Mouse (Mus musculus): Measurements from ENCODE around the gene Adamtsl2. TPM values are rescaled to one million over a fixed set of nuclear protein-coding genes. Genes with fewer than 3 reads are reported as not detected.

The Adamtsl2 gene
- polyA plus RNA-seq, 1 experiment, result 3.1 TPM

- TF ChIP-seq POLR2A (IDR thresholded peaks at IDR 0.05; ENCODE audit: control insufficient read depth, low read depth, low read length) (no peak), CTCF (IDR thresholded peaks at IDR 0.05; ENCODE audit: control insufficient read depth, insufficient read depth, insufficient replicate concordance, low read depth, low read length) (no peak)
- no peak overlapping the region for H3K27ac ChIP-seq (ENCODE audit: control insufficient read depth, insufficient read depth, low read depth, low read length)
- H3K36me3 ChIP-seq (ENCODE audit: control insufficient read depth, insufficient read depth, low read length), result no peaks in the 10 kb centered on the region
- no peak overlapping the region for H3K4me3 ChIP-seq (ENCODE audit: control insufficient read depth, low read depth, low read length)
- H3K27me3 ChIP-seq (ENCODE audit: control insufficient read depth, insufficient read depth, low read length), result no peaks in the 10 kb centered on the region
- peaks cover 6% of the 10 kb centered on the region for H3K4me1 ChIP-seq (ENCODE audit: control insufficient read depth, insufficient read depth, low read length)
These were observed 59.2 kb downstream of the Adamtsl2 start for GRCm38 (mm10) chr2:27138356-27138755.

- H3K4me3 ChIP-seq (ENCODE audit: control insufficient read depth, low read depth, low read length), result no peak within 1 kb of the TSS; the same call in 1 of the 2 replicates
- H3K27ac ChIP-seq (ENCODE audit: control insufficient read depth, insufficient read depth, low read depth, low read length), result no peak within 1 kb of the TSS
- peaks cover 6% of the 10 kb centered on the region for H3K4me1 ChIP-seq (ENCODE audit: control insufficient read depth, insufficient read depth, low read length)
- H3K27me3 ChIP-seq (ENCODE audit: control insufficient read depth, insufficient read depth, low read length), result no peaks in the 10 kb centered on the region
- TF ChIP-seq POLR2A (IDR thresholded peaks at IDR 0.05; ENCODE audit: control insufficient read depth, low read depth, low read length) (no peak), CTCF (IDR thresholded peaks at IDR 0.05; ENCODE audit: control insufficient read depth, insufficient read depth, insufficient replicate concordance, low read depth, low read length) (no peak)
- H3K36me3 ChIP-seq (ENCODE audit: control insufficient read depth, insufficient read depth, low read length), result no peaks in the 10 kb centered on the region
These were observed 62.9 kb downstream of the Adamtsl2 start, which contains the start of gene Fam163b for GRCm38 (mm10) chr2:27141950-27142693. TSS of gene Fam163b (minus strand) at chr2:27142491.

- H3K27me3 ChIP-seq (ENCODE audit: control insufficient read depth, insufficient read depth, low read length), result no peaks in the 10 kb centered on the region
- no peak overlapping the region for H3K27ac ChIP-seq (ENCODE audit: control insufficient read depth, insufficient read depth, low read depth, low read length)
- H3K36me3 ChIP-seq (ENCODE audit: control insufficient read depth, insufficient read depth, low read length), result no peaks in the 10 kb centered on the region
- TF ChIP-seq CTCF (IDR thresholded peaks at IDR 0.05; ENCODE audit: control insufficient read depth, insufficient read depth, insufficient replicate concordance, low read depth, low read length) (no peak), POLR2A (IDR thresholded peaks at IDR 0.05; ENCODE audit: control insufficient read depth, low read depth, low read length) (no peak)
- no peak overlapping the region for H3K4me3 ChIP-seq (ENCODE audit: control insufficient read depth, low read depth, low read length)
- peaks cover 6% of the 10 kb centered on the region for H3K4me1 ChIP-seq (ENCODE audit: control insufficient read depth, insufficient read depth, low read length)
These were observed 65.8 kb downstream of the Adamtsl2 start for GRCm38 (mm10) chr2:27144957-27145356.

GRCm38 (mm10) chr2:27146840-27147239 is 67.7 kb downstream of the Adamtsl2 start:
- H3K27ac ChIP-seq (ENCODE audit: control insufficient read depth, insufficient read depth, low read depth, low read length), result no peak overlapping the region
- no peak overlapping the region for H3K4me3 ChIP-seq (ENCODE audit: control insufficient read depth, low read depth, low read length)
- peaks cover 6% of the 10 kb centered on the region for H3K4me1 ChIP-seq (ENCODE audit: control insufficient read depth, insufficient read depth, low read length)
- no peaks in the 10 kb centered on the region for H3K27me3 ChIP-seq (ENCODE audit: control insufficient read depth, insufficient read depth, low read length)
- no peaks in the 10 kb centered on the region for H3K36me3 ChIP-seq (ENCODE audit: control insufficient read depth, insufficient read depth, low read length)
- TF ChIP-seq POLR2A (IDR thresholded peaks at IDR 0.05; ENCODE audit: control insufficient read depth, low read depth, low read length), result no peak
- no peak for TF ChIP-seq CTCF (IDR thresholded peaks at IDR 0.05; ENCODE audit: control insufficient read depth, insufficient read depth, insufficient replicate concordance, low read depth, low read length)

- H3K4me1 ChIP-seq (ENCODE audit: control insufficient read depth, insufficient read depth, low read length), result no peaks in the 10 kb centered on the region
- H3K36me3 ChIP-seq (ENCODE audit: control insufficient read depth, insufficient read depth, low read length), result no peaks in the 10 kb centered on the region
- no peak overlapping the region for H3K27ac ChIP-seq (ENCODE audit: control insufficient read depth, insufficient read depth, low read depth, low read length)
- no peak for TF ChIP-seq POLR2A (IDR thresholded peaks at IDR 0.05; ENCODE audit: control insufficient read depth, low read depth, low read length)
- TF ChIP-seq CTCF (IDR thresholded peaks at IDR 0.05; ENCODE audit: control insufficient read depth, insufficient read depth, insufficient replicate concordance, low read depth, low read length), result no peak
- no peaks in the 10 kb centered on the region for H3K27me3 ChIP-seq (ENCODE audit: control insufficient read depth, insufficient read depth, low read length)
- H3K4me3 ChIP-seq (ENCODE audit: control insufficient read depth, low read depth, low read length), result no peak overlapping the region
These were observed 70.3 kb downstream of the Adamtsl2 start for GRCm38 (mm10) chr2:27149457-27149856.

GRCm38 (mm10) chr2:27154466-27155185 is 75.4 kb downstream of the Adamtsl2 start:
- TF ChIP-seq CTCF (IDR thresholded peaks at IDR 0.05; ENCODE audit: control insufficient read depth, insufficient read depth, insufficient replicate concordance, low read depth, low read length) (no peak), POLR2A (IDR thresholded peaks at IDR 0.05; ENCODE audit: control insufficient read depth, low read depth, low read length) (no peak)
- H3K27me3 ChIP-seq (ENCODE audit: control insufficient read depth, insufficient read depth, low read length), result no peaks in the 10 kb centered on the region

GRCm38 (mm10) chr2:27156596-27156995 is 77.4 kb downstream of the Adamtsl2 start:
- Histone ChIP-seq H3K4me3 (ENCODE audit: control insufficient read depth, low read depth, low read length) (no peak overlapping the region), H3K4me1 (ENCODE audit: control insufficient read depth, insufficient read depth, low read length) (no peaks in the 10 kb centered on the region)
- TF ChIP-seq CTCF (IDR thresholded peaks at IDR 0.05; ENCODE audit: control insufficient read depth, insufficient read depth, insufficient replicate concordance, low read depth, low read length) (no peak), POLR2A (IDR thresholded peaks at IDR 0.05; ENCODE audit: control insufficient read depth, low read depth, low read length) (no peak)

More at GRCm38 (mm10) chr2:27154466-27155185, 75.4 kb downstream of the Adamtsl2 start:
- no peak overlapping the region for H3K4me3 ChIP-seq (ENCODE audit: control insufficient read depth, low read depth, low read length)
- no peak overlapping the region for H3K27ac ChIP-seq (ENCODE audit: control insufficient read depth, insufficient read depth, low read depth, low read length)
- no peaks in the 10 kb centered on the region for H3K36me3 ChIP-seq (ENCODE audit: control insufficient read depth, insufficient read depth, low read length)
- no peaks in the 10 kb centered on the region for H3K4me1 ChIP-seq (ENCODE audit: control insufficient read depth, insufficient read depth, low read length)

More at GRCm38 (mm10) chr2:27156596-27156995, 77.4 kb downstream of the Adamtsl2 start:
- H3K27ac ChIP-seq (ENCODE audit: control insufficient read depth, insufficient read depth, low read depth, low read length), result no peak overlapping the region
- H3K36me3 ChIP-seq (ENCODE audit: control insufficient read depth, insufficient read depth, low read length), result no peaks in the 10 kb centered on the region
- H3K27me3 ChIP-seq (ENCODE audit: control insufficient read depth, insufficient read depth, low read length), result no peaks in the 10 kb centered on the region

Other genes with a start within 250 kb of the Adamtsl2 start
- gene Abo, start 214.4 kb upstream of the Adamtsl2 start, polyA plus RNA-seq (2012; rRNA removed), result 2.1 and 2.9 TPM in 2 replicates
- 4.5 and 5.8 TPM in 2 replicates for gene Surf6, start 176.5 kb upstream of the Adamtsl2 start, polyA plus RNA-seq (2012; rRNA removed)
- gene Med22, start 168.7 kb upstream of the Adamtsl2 start, polyA plus RNA-seq (2012; rRNA removed), result 30.3 and 34.4 TPM in 2 replicates
- gene Rpl7a, start 168.6 kb upstream of the Adamtsl2 start, polyA plus RNA-seq (2012; rRNA removed), result 229 and 302 TPM in 2 replicates
- gene Surf2, start 163.0 kb upstream of the Adamtsl2 start, polyA plus RNA-seq (2012; rRNA removed), result 9.0 and 9.9 TPM in 2 replicates
- gene Surf1, start 162.8 kb upstream of the Adamtsl2 start, polyA plus RNA-seq (2012; rRNA removed), result 23.2 and 26.3 TPM in 2 replicates
- gene Surf4, start 145.5 kb upstream of the Adamtsl2 start, polyA plus RNA-seq (2012; rRNA removed), result 172 and 189 TPM in 2 replicates
- gene Stkld1, start 145.3 kb upstream of the Adamtsl2 start, polyA plus RNA-seq (2012; rRNA removed), result 131 and 138 TPM in 2 replicates
- gene Rexo4, start 115.0 kb upstream of the Adamtsl2 start, polyA plus RNA-seq (2012; rRNA removed), result 11.3 and 11.8 TPM in 2 replicates
- gene Adamts13, start 106.0 kb upstream of the Adamtsl2 start, polyA plus RNA-seq (2012; rRNA removed), result 0.02 and 0.04 TPM in 2 replicates
- gene Cacfd1, start 69.5 kb upstream of the Adamtsl2 start, polyA plus RNA-seq (2012; rRNA removed), result 21.4 and 26.5 TPM in 2 replicates
- 0.25 and 0.32 TPM in 2 replicates for gene Slc2a6, start 51.4 kb upstream of the Adamtsl2 start, polyA plus RNA-seq (2012; rRNA removed)
- gene Mymk, start 7.2 kb upstream of the Adamtsl2 start, polyA plus RNA-seq (2012; rRNA removed), result not detected in 2 replicates
- 0.54 and 0.66 TPM in 2 replicates for gene Fam163b, start 63.1 kb downstream of the Adamtsl2 start, polyA plus RNA-seq (2012; rRNA removed)
- gene Dbh, start 85.9 kb downstream of the Adamtsl2 start, polyA plus RNA-seq (2012; rRNA removed), result 0.15 and 0.18 TPM in 2 replicates
- 1.7 and 3.1 TPM in 2 replicates for gene Sardh, start 169.0 kb downstream of the Adamtsl2 start, polyA plus RNA-seq (2012; rRNA removed)

Measured in testis, adult 2 months (tissue).